Mouse (Mus musculus) stomach, postnatal 0 days (tissue): ENCODE data around the gene Utrn.

ENCODE experiments used
- CTCF ChIP-seq: IDR thresholded peaks from 2 replicates; pipeline ENCODE4 v1.5.1; 2016; ENCODE audit warnings: antibody characterized with exemption, low read depth, mild to moderate bottlenecking, moderate library complexity
- EP300 ChIP-seq: optimal IDR thresholded peaks from 2 replicates; pipeline ENCODE3; 2016; ENCODE audit warnings: antibody characterized with exemption

DNA sequence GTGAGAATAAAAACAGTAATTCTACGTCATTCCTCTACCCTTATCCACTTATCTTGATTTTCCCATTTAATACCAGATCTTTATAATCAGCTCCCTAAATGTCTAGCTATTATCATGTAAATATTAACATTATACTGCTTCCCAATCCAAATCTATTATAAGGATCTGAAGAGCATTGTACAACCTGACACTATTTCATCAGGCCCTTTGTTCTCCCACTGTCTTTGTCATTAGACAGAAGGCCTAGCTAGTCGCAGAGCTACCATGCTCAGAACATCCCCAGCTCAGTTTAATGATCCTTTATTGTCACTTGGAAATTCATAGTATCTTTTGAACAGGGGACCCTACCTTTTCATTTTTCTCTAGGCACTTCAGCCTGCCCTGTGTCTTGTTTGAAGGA lies 436.0 kb downstream of the Utrn start:
- TF ChIP-seq CTCF (no peak), EP300 (no peak)
